Mouse (Mus musculus): Measurements from ENCODE around the gene Dmrta2.

GRCm38 (mm10) chr4:109973991-109974654, 3.7 kb upstream of the Dmrta2 start:
- no peak for TF ChIP-seq POLR2A (IDR thresholded peaks at IDR 0.05; ENCODE audit: insufficient read length, low read depth)
- TF ChIP-seq MAX (IDR thresholded peaks at IDR 0.05; ENCODE audit: low read depth): no peak
- no peak for TF ChIP-seq USF1 (IDR thresholded peaks at IDR 0.05; ENCODE audit: low read depth)
- no peak for TF ChIP-seq TCF12 (IDR thresholded peaks at IDR 0.05; ENCODE audit: insufficient read depth, poor library complexity, severe bottlenecking)
- no peak for TF ChIP-seq CEBPB (IDR thresholded peaks at IDR 0.05; ENCODE audit: insufficient read depth, poor library complexity, severe bottlenecking)
- no peak for TF ChIP-seq E2F4 (IDR thresholded peaks at IDR 0.05; ENCODE audit: insufficient read depth)
- TF ChIP-seq POLR2AphosphoS2 (IDR thresholded peaks at IDR 0.05; ENCODE audit: insufficient read length, low read depth): no peak
- no peak for TF ChIP-seq MYOG (IDR thresholded peaks at IDR 0.05; ENCODE audit: control insufficient read depth in 1 of 3, insufficient read depth in 1 of 3, insufficient read length in 2 of 3, low read depth in 2 of 3)
- TF ChIP-seq REST (IDR thresholded peaks at IDR 0.05; ENCODE audit: insufficient read depth, insufficient read length): no peak
- no peak for TF ChIP-seq MYOD1 (IDR thresholded peaks at IDR 0.05; ENCODE audit: control insufficient read depth in 1 of 3, insufficient read length in 2 of 3, low read depth in 2 of 3)

All from myocyte (in vitro differentiated cells).